Mouse (Mus musculus) gastrocnemius, postnatal 36 days (tissue): ENCODE results near the gene Plekha6. TPM values are rescaled to one million over a fixed set of nuclear protein-coding genes. Genes with fewer than 3 reads are reported as not detected.

ENCODE experiments used
- DNase-seq, 2 experiments: peaks; one replicate each; pipeline ENCODE4 v3.0.0; 2022
- intact Hi-C: fragments of 180-260 bp; cut with DNase I; formaldehyde crosslinking; loops from one replicate; pipeline ENCODE4 v1.15.1; 2025
- total RNA-seq, 2 experiments: library from RNA; stranded (reverse); gene quantifications; 2 replicates each; pipeline ENCODE4 v1.2.3; 2021

The Plekha6 gene
- total RNA-seq, 2 experiments from 2014 or later = 6.7 to 11.5 TPM

DNA sequence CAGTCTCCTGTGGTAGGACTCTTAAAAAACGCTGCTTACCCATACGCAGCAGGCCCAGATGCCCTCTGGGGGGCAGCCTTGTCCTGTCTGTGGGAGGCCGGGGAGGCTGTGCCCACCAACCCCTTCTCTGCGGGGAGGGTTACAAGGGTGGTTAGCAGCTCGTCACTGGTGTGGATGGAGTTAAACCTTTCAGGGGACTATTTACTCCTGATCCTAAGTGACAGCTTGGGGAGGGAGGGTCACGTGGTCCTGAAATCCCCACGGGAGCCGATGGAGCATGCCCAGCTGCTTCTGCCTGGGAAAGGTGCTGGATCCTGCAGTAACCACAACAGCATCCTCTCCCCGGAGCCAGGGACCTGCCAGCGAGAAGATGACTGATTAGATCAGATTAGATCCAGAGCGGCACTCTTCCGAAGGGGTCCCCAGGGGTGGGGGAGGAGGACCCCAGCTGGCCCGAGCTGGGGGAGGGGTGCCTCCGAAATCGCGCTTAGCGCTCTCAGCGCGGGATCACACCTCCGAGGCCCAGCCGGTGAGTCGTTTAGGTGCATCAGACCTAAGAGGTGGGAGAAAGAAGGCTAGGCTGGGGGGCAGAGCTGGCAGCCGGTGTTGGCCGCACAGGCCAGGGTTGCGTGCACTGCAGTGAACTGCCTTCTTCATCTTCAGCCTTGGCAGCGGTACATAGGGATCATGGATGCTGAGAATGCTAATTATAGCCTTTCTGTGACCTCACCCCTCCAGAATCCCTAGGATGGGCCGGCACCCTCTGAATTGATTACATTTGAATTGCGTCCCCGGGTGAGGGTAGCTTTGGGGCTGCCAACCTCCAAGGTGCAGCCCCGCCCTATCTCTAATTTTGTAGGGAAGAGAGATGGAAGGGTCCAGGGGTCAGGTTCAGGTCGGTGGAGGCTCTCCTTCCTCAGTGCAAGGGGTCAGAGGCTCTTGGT, 17.3 kb downstream of the Plekha6 start:
- DNase-seq = peak; percentile 62 to 63
- intact Hi-C loops = loop anchor here (1.0 to 5.0 kb wide), 2 partner anchors 36 to 126 kb away; no protein-coding TSS in a partner anchor

GRCm38 (mm10) chr1:133182016-133182705, 18.2 kb downstream of the Plekha6 start:
- intact Hi-C loops = loop anchor here (5.0 kb wide), 1 partner anchor 35 kb away; no protein-coding TSS in a partner anchor
- peak in 1 of 2 experiments; percentile 11 for DNase-seq

DNA sequence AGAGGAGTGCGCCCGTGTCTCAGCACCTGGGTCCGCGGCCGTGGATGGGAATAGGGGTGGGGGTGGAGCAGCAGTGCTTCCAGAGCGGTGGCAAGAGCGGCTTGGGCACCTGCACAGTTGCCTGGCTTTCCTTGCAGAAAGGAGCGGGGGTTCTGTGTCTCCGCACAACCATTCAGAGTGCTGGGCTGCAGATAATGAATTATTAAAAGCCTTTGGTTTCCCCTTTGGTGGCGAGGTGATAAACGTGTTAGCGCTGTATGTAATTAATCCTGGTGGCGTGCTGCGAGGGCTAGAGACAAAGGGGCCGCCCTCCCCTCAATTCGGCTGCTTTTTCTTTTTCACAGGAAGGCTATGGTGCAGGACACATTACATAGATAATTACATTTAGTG, 18.7 kb downstream of the Plekha6 start:
- DNase-seq = no peak
- intact Hi-C loops = loop anchor here (5.0 kb wide), 1 partner anchor 35 kb away; no protein-coding TSS in a partner anchor

DNA sequence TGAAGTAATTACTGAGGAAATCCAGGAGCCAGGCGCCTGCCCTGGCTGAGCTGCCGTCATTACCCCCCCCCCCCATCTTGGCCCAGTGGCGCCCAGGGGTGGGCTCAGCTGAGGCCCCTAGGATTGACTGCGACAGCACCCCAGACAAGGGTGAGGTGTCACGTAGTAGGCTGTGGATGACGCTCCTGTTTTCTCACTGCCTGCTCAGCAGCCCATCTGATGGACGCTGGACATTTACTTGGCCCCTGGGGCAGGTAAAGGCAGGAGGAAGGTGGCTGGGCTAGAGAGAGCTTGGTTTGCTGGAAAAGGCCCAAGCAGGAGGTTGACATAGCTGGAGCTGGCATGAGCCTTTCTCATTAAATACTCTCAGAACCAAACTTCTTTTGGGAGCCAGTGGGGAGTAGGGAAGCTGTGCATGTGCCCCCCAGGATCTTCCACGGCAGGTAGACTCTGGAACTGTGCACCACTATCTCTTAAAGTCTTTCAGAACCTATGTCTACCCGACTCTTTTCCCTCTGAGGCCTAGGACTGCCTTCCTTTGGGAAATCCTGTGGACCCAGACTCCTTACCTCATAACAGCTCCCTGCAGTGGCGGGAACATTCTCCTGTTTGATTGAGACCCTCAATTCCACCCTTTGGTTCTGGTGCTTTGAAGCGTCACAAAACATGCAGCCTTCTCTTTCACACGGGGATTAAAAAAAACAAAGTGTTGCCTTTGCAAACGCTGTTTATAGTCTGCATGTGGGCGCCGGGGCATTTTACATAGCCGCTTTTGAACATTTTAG, 19.3 kb downstream of the Plekha6 start:
- DNase-seq = no peak
- intact Hi-C loops = loop anchor here (5.0 kb wide), 1 partner anchor 34 kb away; no protein-coding TSS in a partner anchor

DNA sequence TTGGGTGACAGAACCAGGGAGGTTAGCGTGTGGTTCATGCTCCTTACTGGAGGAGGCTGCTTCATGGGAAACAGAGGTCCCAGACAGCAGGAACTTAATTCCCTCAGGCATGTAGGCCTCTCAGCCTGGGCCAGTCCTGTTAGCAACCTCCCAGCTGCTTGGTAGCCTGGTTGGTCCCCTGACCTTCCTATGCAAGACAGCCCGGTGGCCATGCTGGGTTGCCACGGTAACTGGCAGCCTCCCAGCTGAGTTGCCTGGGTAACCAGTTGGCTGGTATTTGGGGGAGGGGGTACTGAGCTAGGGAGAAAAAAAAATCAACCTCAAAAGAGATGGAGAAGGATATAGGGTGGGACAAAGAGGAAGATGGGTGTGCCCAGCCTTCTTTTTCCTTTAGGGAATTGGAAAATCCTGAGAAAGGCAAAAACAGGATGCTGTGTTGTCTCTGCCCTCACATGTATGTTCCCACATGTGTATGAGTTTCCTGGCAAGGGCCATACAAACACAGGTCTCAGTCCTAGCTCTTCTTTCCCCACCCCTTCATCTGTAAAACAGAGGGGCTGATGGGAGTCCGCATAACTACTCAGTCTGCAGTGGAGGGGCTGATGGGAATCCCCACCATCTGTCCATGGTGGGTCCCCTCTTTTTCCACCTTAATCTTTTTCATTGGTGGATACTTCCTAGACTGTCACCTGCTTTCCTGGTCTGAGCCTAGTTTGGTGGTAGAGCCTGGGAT, 24.1 kb downstream of the Plekha6 start:
- intact Hi-C loops = loop anchor here (5.0 kb wide), 1 partner anchor 39 kb away; no protein-coding TSS in a partner anchor
- DNase-seq = no peak

DNA sequence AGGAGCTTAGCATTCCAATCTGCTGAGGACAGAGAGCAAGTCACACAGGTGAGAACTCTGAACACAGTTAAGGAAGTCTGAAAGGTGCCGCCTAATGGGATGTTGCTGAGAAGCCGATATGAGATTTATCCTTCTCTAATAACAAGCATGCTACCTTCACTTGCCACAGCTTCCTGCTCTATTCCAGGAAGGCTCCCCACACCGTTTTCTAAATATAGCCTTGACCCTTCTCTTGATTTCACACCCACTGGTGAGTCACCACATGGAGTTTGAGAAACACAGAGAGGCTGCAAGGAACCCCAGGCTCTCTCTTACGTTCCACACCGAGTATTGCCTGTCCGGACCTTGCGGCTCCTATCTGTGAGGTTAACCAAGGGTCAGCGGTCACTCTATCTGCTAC, 24.7 kb downstream of the Plekha6 start:
- intact Hi-C loops = loop anchor here (5.0 kb wide), 1 partner anchor 39 kb away; no protein-coding TSS in a partner anchor
- DNase-seq = no peak

DNA sequence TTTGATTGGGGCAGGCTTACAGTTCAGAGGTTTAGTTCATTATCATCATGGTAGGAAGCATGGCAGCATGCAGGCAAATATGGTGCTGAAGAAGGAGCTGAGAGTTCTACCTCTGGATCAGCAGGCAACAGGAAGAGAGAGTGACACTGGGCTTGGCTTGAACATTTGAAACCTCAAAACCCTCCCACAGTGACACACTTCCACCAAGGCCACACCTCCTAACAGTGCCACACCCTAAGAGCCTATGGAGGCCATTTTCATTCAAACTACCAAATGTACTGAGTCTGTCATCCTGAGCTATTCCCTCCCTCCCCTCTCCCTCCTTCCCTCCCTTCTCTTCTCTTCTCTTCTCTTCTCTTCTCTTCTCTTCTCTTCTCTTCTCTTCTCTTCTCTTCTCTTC, 25.5 kb downstream of the Plekha6 start:
- intact Hi-C loops = loop anchor here (5.0 kb wide), 1 partner anchor 38 kb away; no protein-coding TSS in a partner anchor
- DNase-seq = no peak

- DNase-seq = no peak
- intact Hi-C loops = no loop called here
Measured at GRCm38 (mm10) chr1:133190550-133190949, 26.5 kb downstream of the Plekha6 start.

GRCm38 (mm10) chr1:133196181-133196580, 32.2 kb downstream of the Plekha6 start:
- DNase-seq = no peak
- intact Hi-C loops = no loop called here

GRCm38 (mm10) chr1:133197266-133197665, 33.3 kb downstream of the Plekha6 start:
- intact Hi-C loops = no loop called here
- DNase-seq = no peak

DNA sequence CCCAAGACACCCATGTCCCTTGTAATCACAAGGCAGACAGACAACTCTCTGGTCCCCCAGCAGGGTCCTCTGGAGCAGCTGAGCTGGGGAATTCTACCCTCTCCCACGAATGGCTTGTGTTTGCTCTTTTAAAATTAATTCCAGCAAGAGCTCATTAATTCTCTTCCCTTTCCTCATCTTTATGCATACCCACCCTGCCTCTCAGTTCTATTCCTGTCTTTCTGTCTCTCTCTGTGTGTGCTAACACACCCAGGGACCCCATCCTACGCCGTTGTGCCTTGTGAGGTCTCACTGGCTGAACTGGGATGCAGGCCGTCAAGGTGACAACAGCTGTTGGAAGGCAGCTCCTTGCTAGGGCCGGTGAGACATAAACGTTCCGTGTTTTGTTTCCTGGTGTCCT, 35.7 kb downstream of the Plekha6 start:
- intact Hi-C loops = no loop called here
- DNase-seq = no peak

- no peak for DNase-seq
- intact Hi-C loops = no loop called here
Measured at GRCm38 (mm10) chr1:133201499-133201898, 37.5 kb downstream of the Plekha6 start.

- no peak for DNase-seq
Measured at GRCm38 (mm10) chr1:133203701-133204100, 39.7 kb downstream of the Plekha6 start.

DNA sequence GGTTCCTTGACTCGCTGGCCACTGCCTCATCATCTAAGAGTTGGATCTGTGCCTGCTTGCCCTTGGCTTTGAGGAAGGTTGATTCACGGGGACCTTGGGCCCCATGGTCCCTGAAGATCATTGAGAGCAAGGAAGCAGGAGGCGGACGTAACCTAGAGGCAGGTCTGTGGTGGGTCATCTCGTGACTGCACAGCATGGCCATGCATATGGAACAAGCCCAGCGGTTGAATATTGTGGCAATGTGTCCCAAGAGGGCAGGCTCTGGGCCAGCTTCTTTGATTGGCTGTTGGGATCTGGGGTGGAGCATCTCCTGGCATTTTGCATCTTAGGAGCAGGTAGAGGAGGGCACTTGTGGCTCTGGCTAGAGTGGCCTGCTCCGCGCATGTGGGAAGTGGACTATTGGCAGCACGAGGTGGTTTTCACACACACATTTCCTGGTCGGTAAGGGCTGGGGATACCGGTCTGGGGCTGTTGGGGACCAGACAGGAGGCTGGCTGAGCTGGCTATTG, 40.4 kb downstream of the Plekha6 start:
- DNase-seq = no peak

More at GRCm38 (mm10) chr1:133203701-133204100, 39.7 kb downstream of the Plekha6 start:
- intact Hi-C loops = no loop called here

DNA sequence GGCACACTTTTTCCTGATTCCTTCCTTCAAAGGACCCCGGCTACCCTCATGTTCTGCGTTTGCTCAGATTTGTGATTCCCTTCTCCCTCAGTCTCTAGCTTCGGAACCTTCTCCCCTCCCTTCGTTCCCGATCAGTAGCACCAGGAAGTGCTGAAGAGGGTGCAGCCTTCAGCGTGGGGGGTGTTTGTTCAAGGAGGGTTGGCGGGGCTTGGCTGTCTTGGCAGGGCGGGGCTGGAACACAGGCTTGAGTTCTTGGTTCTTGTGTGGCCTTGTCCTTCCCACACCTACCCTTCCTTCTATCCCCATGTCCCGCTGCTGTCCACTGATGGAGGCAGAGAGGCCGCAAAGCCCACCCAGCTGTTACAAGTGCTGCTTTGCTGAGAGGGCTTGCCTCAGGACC, 41.0 kb downstream of the Plekha6 start:
- intact Hi-C loops = no loop called here
- DNase-seq = no peak

More for the DNA sequence above, 40.4 kb downstream of the Plekha6 start:
- intact Hi-C loops = no loop called here

- no peak for DNase-seq
- intact Hi-C loops = no loop called here
Measured at GRCm38 (mm10) chr1:133208086-133208815, 44.2 kb downstream of the Plekha6 start.

DNA sequence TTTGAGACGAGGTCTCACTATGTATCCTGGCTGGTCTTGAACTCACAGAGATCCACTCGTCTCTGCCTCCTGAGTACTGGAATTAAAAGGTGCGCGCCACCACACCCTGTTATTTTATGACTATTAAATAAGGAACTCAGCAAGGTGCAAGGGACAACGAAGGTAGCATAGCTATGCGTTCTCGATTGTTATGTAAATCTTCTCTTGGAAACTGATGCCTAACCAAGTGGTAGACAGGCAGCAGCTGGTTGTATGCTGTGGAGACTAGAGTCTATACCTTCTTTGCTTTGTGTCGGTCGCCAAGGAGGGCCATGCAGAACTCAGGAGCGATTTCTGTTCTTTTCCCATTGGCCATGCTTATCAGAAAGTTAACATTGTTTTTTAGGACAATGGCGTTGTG, 45.0 kb downstream of the Plekha6 start:
- intact Hi-C loops = no loop called here
- DNase-seq = no peak

DNA sequence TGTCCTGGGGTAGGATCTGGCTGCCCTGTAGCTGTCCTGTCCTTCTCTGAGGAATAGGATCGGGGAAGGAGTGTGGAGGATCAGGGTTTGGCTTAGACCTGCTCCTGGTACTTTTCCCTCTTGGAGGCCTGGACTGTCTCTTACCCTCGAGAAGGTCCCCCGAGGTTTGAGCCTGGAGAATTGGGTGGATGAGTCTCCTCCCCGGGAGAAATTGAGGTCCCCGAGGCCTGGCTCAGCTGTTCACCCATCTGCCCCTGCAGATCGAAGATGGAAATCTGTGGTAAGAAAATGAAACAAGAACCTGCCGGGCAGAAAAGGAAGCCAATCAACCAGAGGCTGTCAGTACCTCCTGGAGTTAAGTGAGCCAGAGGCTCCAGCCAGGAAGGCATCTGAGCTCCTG, 45.5 kb downstream of the Plekha6 start:
- intact Hi-C loops = no loop called here

More for the DNA sequence above, 45.5 kb downstream of the Plekha6 start:
- no peak for DNase-seq
